Mouse (Mus musculus): ENCODE measurements at regions not wholly inside any gene's neighbourhood (a gene's known extent, or its start where the extent isn't known, plus 50 kb on each side); places are given as distances from the start of the nearest gene placed in this dataset.

- DNase-seq (ENCODE audit: low spot score), result no peak
Observed at GRCm38 (mm10) chr15:24968636-24969317, 444.8 kb downstream of the Basp1 start.

GRCm38 (mm10) chr15:24929742-24930141 is 483.8 kb downstream of the Basp1 start:
- DNase-seq (ENCODE audit: low spot score), result no peak

- no peak for DNase-seq (ENCODE audit: low spot score)
Observed at GRCm38 (mm10) chr15:24911866-24912265, 501.7 kb downstream of the Basp1 start.

- no peak for DNase-seq (ENCODE audit: low spot score)
Observed at GRCm38 (mm10) chr15:24911466-24911865, 502.1 kb downstream of the Basp1 start.

- no peak for DNase-seq (ENCODE audit: low spot score)
Observed at GRCm38 (mm10) chr15:24906957-24907356, 506.6 kb downstream of the Basp1 start.

GRCm38 (mm10) chr15:24878846-24879245 is 534.7 kb downstream of the Basp1 start:
- DNase-seq (ENCODE audit: low spot score), result no peak

GRCm38 (mm10) chr15:24877711-24878598 is 535.6 kb downstream of the Basp1 start:
- DNase-seq (ENCODE audit: low spot score), result no peak

GRCm38 (mm10) chr15:24876157-24876731 is 537.3 kb downstream of the Basp1 start:
- no peak for DNase-seq (ENCODE audit: low spot score)

- DNase-seq (ENCODE audit: low spot score), result no peak
Observed at GRCm38 (mm10) chr15:24840271-24840670, 573.3 kb downstream of the Basp1 start.

- no peak for DNase-seq (ENCODE audit: low spot score)
Observed at GRCm38 (mm10) chr15:24838390-24838789, 575.2 kb downstream of the Basp1 start.

GRCm38 (mm10) chr15:24827881-24828280 is 585.7 kb downstream of the Basp1 start:
- DNase-seq (ENCODE audit: low spot score), result no peak

- DNase-seq (ENCODE audit: low spot score), result no peak
Observed at GRCm38 (mm10) chr15:24827259-24827658, 586.3 kb downstream of the Basp1 start.

GRCm38 (mm10) chr15:24796836-24797235 is 616.7 kb downstream of the Basp1 start:
- no peak for DNase-seq (ENCODE audit: low spot score)

GRCm38 (mm10) chr15:24793381-24793780 is 620.2 kb downstream of the Basp1 start:
- DNase-seq (ENCODE audit: low spot score), result no peak

GRCm38 (mm10) chr15:24786336-24786735 is 627.2 kb downstream of the Basp1 start:
- no peak for DNase-seq (ENCODE audit: low spot score)

- DNase-seq (ENCODE audit: low spot score), result no peak
Observed at GRCm38 (mm10) chr15:24778234-24778633, 635.3 kb downstream of the Basp1 start.

- DNase-seq (ENCODE audit: low spot score), result no peak
Observed at GRCm38 (mm10) chr15:24751480-24752157, 661.9 kb downstream of the Basp1 start.

GRCm38 (mm10) chr15:24743240-24743639 is 670.3 kb downstream of the Basp1 start:
- DNase-seq (ENCODE audit: low spot score), result no peak

GRCm38 (mm10) chr15:24725170-24725569 is 688.4 kb downstream of the Basp1 start:
- DNase-seq (ENCODE audit: low spot score), result no peak

- no peak for DNase-seq (ENCODE audit: low spot score)
Observed at GRCm38 (mm10) chr15:24724664-24725063, 688.9 kb downstream of the Basp1 start.

GRCm38 (mm10) chr15:24720346-24720745 is 693.2 kb downstream of the Basp1 start:
- no peak for DNase-seq (ENCODE audit: low spot score)

GRCm38 (mm10) chr15:24682167-24682566 is 731.4 kb downstream of the Basp1 start:
- DNase-seq (ENCODE audit: low spot score), result no peak

All from T-cell, adult 2 months (primary cell).